Mouse (Mus musculus) spleen, adult 2 months (tissue): ENCODE results near the gene Pomp.

Experiments
- CTCF ChIP-seq: fragments of 200-500 bp; IDR thresholded peaks from 2 replicates; pipeline ENCODE4 v1.5.1; 2011; ENCODE audit warnings: mild to moderate bottlenecking, inconsistent platforms; ENCODE audit not compliant: insufficient read depth, insufficient read length, insufficient replicate concordance; ENCODE audit errors: extremely low read depth
- POLR2A ChIP-seq: fragments of 200-500 bp; IDR thresholded peaks from 2 replicates; pipeline ENCODE4 v1.6.1; 2011; ENCODE audit warnings: low read depth, low read length, inconsistent platforms

- TF ChIP-seq CTCF (no peak), POLR2A (no peak)
Measured at GRCm38 (mm10) chr5:147860076-147860448, 199 bp upstream of the Pomp start.
